Mouse (Mus musculus): ENCODE results near the gene Ankrd17. TPM values are rescaled to one million over a fixed set of nuclear protein-coding genes. Genes with fewer than 3 reads are reported as not detected.

The Ankrd17 gene
- total and polyA plus RNA-seq, 3 experiments: 34.6 to 67.3 (median 35.0) TPM

- Histone ChIP-seq H3K27ac (ENCODE audit: control insufficient read depth, low read depth, low read length) (peak overlapping the region; percentile 36), H3K4me3 (ENCODE audit: control insufficient read depth in 1 of 2, insufficient read depth in 1 of 2, low read depth in 2 of 2, low read length in 2 of 2) (peak overlapping the region in 1 of 2 experiments; percentile 62; a peak in 2 of 4 replicates)
These were observed 27.9 kb downstream of the Ankrd17 start for GRCm38 (mm10) chr5:90338177-90339091.

GRCm38 (mm10) chr5:90332478-90332877 is 33.9 kb downstream of the Ankrd17 start:
- Histone ChIP-seq H3K4me3 (ENCODE audit: control insufficient read depth in 1 of 2, insufficient read depth in 1 of 2, low read depth in 2 of 2, low read length in 2 of 2) (no peak overlapping the region), H3K36me3 (ENCODE audit: control insufficient read depth in 1 of 2, insufficient read depth in 2 of 2, low read length in 2 of 2) (peaks cover 0 to 4% of the 10 kb centered on the region in 2 experiments; a peak in 2 of 4 replicates), H3K27ac (ENCODE audit: control insufficient read depth, low read depth, low read length) (no peak overlapping the region), H3K9ac (ENCODE audit: control insufficient read depth, low read depth, low read length, poor library complexity, severe bottlenecking) (no peak overlapping the region), H3K79me2 (ENCODE audit: control insufficient read depth, insufficient read depth, low read length, poor library complexity) (peaks cover 23% of the 10 kb centered on the region), H3K9me3 (replicated peaks; ENCODE audit: insufficient read depth, low read length) (no peaks in the 10 kb centered on the region), H3K27me3 (ENCODE audit: control insufficient read depth in 1 of 2, insufficient read depth in 2 of 2, low read length in 2 of 2) (no peaks in the 10 kb centered on the region), H3K4me1 (ENCODE audit: control insufficient read depth in 1 of 2, insufficient read depth in 2 of 2, low read length in 2 of 2) (peaks cover 3 to 4% of the 10 kb centered on the region in 2 experiments; a peak in 3 of 4 replicates)
- TF ChIP-seq CTCF (IDR thresholded peaks at IDR 0.05 in 2 of 3, conservative IDR thresholded peaks at IDR 0.05 in 1 of 3; ENCODE audit: control insufficient read depth in 1 of 3, insufficient read depth in 1 of 3, low read depth in 2 of 3, low read length in 3 of 3, poor library complexity in 1 of 3, severe bottlenecking in 1 of 3) (no peak), ETS1 (IDR thresholded peaks at IDR 0.05; ENCODE audit: low read depth, low read length) (no peak), ZMIZ1 (IDR thresholded peaks at IDR 0.05; ENCODE audit: low read depth, low read length) (no peak), POLR2A (IDR thresholded peaks at IDR 0.05; ENCODE audit: control insufficient read depth in 1 of 2, insufficient read depth in 1 of 2, low read depth in 1 of 2, low read length in 2 of 2, poor library complexity in 1 of 2) (no peak), TAL1 (IDR thresholded peaks at IDR 0.05; ENCODE audit: low read length) (no peak), MAX (IDR thresholded peaks at IDR 0.05; ENCODE audit: low read length) (no peak), GABPA (IDR thresholded peaks at IDR 0.05; ENCODE audit: low read depth, low read length) (no peak), TBP (IDR thresholded peaks at IDR 0.05; ENCODE audit: low read depth, low read length) (no peak), MEF2A (IDR thresholded peaks at IDR 0.05; ENCODE audit: extremely low read depth, insufficient replicate concordance, low read depth, low read length, poor library complexity, severe bottlenecking) (no peak), TCF12 (IDR thresholded peaks at IDR 0.05; ENCODE audit: low read depth, low read length) (no peak), MYB (IDR thresholded peaks at IDR 0.05; ENCODE audit: low read depth, low read length) (no peak), MXI1 (IDR thresholded peaks at IDR 0.05; ENCODE audit: low read depth, low read length) (no peak), ELF1 (IDR thresholded peaks at IDR 0.05; ENCODE audit: low read depth, low read length) (no peak), MAFK (IDR thresholded peaks at IDR 0.05; ENCODE audit: borderline replicate concordance, low read depth, low read length) (no peak), CHD2 (IDR thresholded peaks at IDR 0.05; ENCODE audit: low read length) (no peak)
- no peak for DNase-seq (ENCODE audit: low read depth, low spot score)

More at GRCm38 (mm10) chr5:90338177-90339091, 27.9 kb downstream of the Ankrd17 start:
- H3K27me3 ChIP-seq (ENCODE audit: control insufficient read depth in 1 of 2, insufficient read depth in 2 of 2, low read length in 2 of 2): no peaks in the 10 kb centered on the region
- H3K36me3 ChIP-seq (ENCODE audit: control insufficient read depth in 1 of 2, insufficient read depth in 2 of 2, low read length in 2 of 2): peaks cover 6 to 23% of the 10 kb centered on the region in 2 experiments
- H3K9ac ChIP-seq (ENCODE audit: control insufficient read depth, low read depth, low read length, poor library complexity, severe bottlenecking): no peak overlapping the region
- H3K79me2 ChIP-seq (ENCODE audit: control insufficient read depth, insufficient read depth, low read length, poor library complexity): peaks cover 20% of the 10 kb centered on the region
- TF ChIP-seq HCFC1 (IDR thresholded peaks at IDR 0.05; ENCODE audit: low read depth, low read length) (no peak), CHD2 (IDR thresholded peaks at IDR 0.05; ENCODE audit: low read length) (no peak), ZMIZ1 (IDR thresholded peaks at IDR 0.05; ENCODE audit: low read depth, low read length) (no peak), GATA1 (IDR thresholded peaks at IDR 0.05; ENCODE audit: low read depth, low read length) (peak; percentile 55), TAL1 (IDR thresholded peaks at IDR 0.05; ENCODE audit: low read length) (peak; percentile 71), MYB (IDR thresholded peaks at IDR 0.05; ENCODE audit: low read depth, low read length) (no peak), USF1 (IDR thresholded peaks at IDR 0.05; ENCODE audit: low read depth, low read length) (peak; percentile 73), TCF12 (IDR thresholded peaks at IDR 0.05; ENCODE audit: low read depth, low read length) (0 out of 2 replicates have a peak, but pooled peaks have one; percentile 20), EP300 (IDR thresholded peaks at IDR 0.05; ENCODE audit: low read depth in 1 of 2, low read length in 2 of 2) (peak in 1 of 2 experiments; percentile 62; a peak in 2 of 4 replicates), NRF1 (IDR thresholded peaks at IDR 0.05; ENCODE audit: insufficient read depth, low read depth, low read length, poor library complexity, severe bottlenecking) (no peak), ZNF384 (IDR thresholded peaks at IDR 0.05; ENCODE audit: low read depth, low read length) (peak; percentile 37; the same call in 1 of the 2 replicates), JUND (IDR thresholded peaks at IDR 0.05; ENCODE audit: low read depth, low read length) (no peak)
- H3K9me3 ChIP-seq (replicated peaks; ENCODE audit: insufficient read depth, low read length): no peaks in the 10 kb centered on the region
- H3K4me1 ChIP-seq (ENCODE audit: control insufficient read depth in 1 of 2, insufficient read depth in 2 of 2, low read length in 2 of 2): peaks cover 5 to 13% of the 10 kb centered on the region in 2 experiments; a peak in 3 of 4 replicates
- DNase-seq (ENCODE audit: low read depth, low spot score): peak; percentile 39

Measured in MEL (cell line).